Mouse (Mus musculus) brain, embryonic 14.5 days (tissue): Measurements from ENCODE around the gene Mylk. TPM values are rescaled to one million over a fixed set of nuclear protein-coding genes. Genes with fewer than 3 reads are reported as not detected.
A peak's percentile ranks its signal among the peaks of the same experiment; 100 is the strongest.

Experiments used
- DNase-seq: peaks from one replicate; pipeline ENCODE4 v3.0.0-alpha.2; 2011; ENCODE audit warnings: low read depth
- CTCF ChIP-seq: fragments of 200-500 bp; IDR thresholded peaks from 2 replicates; pipeline ENCODE4 v1.5.1; 2012; ENCODE audit warnings: inconsistent platforms, mild to moderate bottlenecking, moderate library complexity, borderline replicate concordance; ENCODE audit not compliant: insufficient read depth, insufficient read length; ENCODE audit errors: extremely low read depth
- POLR2A ChIP-seq: fragments of 200-500 bp; IDR thresholded peaks from 2 replicates; pipeline ENCODE4 v1.6.1; 2012; ENCODE audit warnings: mild to moderate bottlenecking, inconsistent platforms, borderline replicate concordance; ENCODE audit not compliant: poor library complexity, insufficient read depth, insufficient read length, severe bottlenecking; ENCODE audit errors: extremely low read depth
- polyA plus RNA-seq: library from polyadenylated mRNA; depleted of rRNA; stranded (reverse); fragments of >200 nt; gene quantifications from 2 replicates; pipeline ENCODE4 v1.2.3, GENCODE M21; 2012

Mylk gene
- polyA plus RNA-seq, 1 experiment, result 8.9 TPM

GRCm38 (mm10) chr16:34865373-34865772, 120.4 kb downstream of the Mylk start:
- DNase-seq, result no peak
- no peak for TF ChIP-seq POLR2A
- no peak for TF ChIP-seq CTCF

DNA sequence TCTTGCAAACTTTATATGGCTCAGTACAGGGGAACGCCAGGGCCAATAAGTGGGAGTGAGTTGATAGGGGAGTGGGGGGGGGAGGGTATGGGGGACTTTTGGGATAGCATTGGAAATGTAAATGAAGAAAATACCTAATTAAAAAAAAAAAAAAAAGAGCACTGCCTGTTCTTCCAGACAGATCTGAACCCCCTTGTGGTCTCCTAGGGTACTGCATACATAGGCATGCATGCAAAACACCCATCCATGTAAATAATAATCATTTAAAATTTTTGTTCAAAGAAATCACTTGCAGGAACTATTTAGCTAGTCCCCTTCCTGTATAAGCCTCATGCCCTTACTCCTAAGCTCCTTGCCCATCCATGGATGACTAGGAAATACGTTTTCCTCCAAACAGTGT, 122.2 kb downstream of the Mylk start:
- no peak for DNase-seq
- TF ChIP-seq CTCF, result peak; percentile 37; the same call in 1 of the 2 replicates
- no peak for TF ChIP-seq POLR2A

GRCm38 (mm10) chr16:34880031-34880778, 135.2 kb downstream of the Mylk start:
- DNase-seq, result no peak
- TF ChIP-seq POLR2A, result no peak
- TF ChIP-seq CTCF, result no peak

DNA sequence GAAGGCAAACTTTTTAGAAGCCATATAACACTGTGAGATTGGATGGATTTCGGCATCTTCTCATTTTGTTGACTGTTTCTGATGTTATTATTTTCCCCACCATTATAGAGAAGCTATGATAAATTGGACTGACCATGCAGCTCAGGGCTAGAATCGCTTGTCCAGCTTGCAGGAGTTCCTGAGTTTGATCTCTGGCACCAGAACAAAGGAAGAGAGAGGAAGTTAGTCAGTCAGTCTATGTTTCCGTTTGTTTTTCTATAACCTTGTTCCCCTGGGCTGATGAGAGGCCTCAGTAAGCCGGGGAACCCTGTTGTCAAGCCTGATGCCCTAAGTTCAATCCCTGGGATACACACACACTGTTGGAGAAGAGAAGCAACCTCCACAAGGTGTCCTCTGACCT, 135.8 kb downstream of the Mylk start:
- no peak for TF ChIP-seq POLR2A
- no peak for TF ChIP-seq CTCF
- no peak for DNase-seq

GRCm38 (mm10) chr16:34887037-34887436, 142.0 kb downstream of the Mylk start:
- DNase-seq, result no peak
- no peak for TF ChIP-seq POLR2A
- TF ChIP-seq CTCF, result no peak

DNA sequence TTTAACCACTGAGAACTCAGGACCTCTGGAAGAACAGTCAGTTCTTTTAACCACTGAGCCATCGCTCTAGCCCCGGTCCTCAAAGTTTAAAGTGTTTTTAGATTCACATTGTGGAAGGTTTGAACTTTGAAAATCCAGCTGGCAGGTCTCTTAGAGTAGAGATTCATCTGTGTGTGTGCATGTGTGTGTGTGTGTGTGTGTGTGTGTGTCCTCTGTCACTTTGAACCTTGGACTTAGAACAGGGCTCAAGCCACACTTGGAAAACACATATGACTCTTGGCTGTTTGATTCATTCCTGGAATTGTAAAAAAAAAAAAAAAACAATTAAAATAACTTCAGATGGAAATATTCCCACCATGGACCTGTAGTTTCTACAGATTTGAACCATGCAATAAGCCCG, 149.0 kb downstream of the Mylk start:
- TF ChIP-seq CTCF (no peak), POLR2A (no peak)
- DNase-seq, result no peak

- DNase-seq, result no peak
- no peak for TF ChIP-seq POLR2A
- TF ChIP-seq CTCF, result no peak
These were observed 150.9 kb downstream of the Mylk start for GRCm38 (mm10) chr16:34895916-34896315.

DNA sequence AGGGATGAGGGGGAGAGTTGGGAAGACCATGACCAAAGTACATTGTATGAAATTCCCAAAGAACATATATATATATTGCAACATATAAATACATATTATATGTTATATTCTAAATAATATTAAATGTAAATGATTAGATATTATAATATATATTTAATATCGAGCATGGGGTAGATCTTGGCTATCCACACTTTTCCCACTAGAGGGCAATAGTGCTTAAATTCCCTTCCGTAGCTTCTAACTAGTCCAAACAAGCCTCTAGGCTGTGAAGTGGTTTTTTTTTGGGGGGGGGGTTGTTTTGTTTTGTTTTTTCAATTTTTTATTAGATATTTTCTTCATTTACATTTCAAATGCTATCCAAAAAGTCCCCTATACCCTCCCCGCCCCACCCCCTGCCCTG, 152.0 kb downstream of the Mylk start:
- no peak for DNase-seq
- TF ChIP-seq POLR2A, result no peak
- TF ChIP-seq CTCF, result no peak; the same call in 1 of the 2 replicates

DNA sequence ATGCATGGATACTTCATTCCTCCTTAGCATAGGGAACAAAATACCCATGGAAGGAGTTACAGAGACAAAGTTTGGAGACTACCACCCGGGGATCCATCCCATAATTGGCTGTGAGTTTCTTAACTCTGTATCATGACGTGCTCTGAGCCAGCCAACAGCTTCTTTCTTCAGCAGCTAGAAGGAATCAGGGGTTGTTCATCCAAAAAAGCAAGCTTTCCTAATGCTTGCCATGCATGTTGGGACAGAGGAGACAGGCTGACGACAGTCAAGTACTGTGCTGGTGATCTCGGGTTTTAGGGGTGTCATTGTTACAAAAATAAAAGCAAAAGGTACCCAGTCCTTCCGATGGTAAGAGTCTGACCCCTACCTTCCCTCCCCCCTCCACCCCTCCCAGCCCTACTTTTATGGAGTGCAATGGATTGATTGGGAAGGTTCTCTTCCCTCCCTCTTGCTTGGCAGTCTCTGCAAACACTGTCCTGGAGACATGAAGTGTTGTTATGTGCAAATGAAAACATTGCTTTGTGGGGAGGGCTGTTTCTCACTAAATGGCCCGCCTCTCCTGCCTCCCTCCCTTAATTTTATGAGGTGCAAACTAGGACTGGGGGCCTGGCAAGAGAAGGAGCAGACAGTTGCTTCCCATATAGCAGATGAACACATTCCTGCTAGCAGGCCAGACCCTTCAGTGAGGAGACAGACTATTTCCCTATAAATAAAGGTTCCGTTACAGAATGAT, 153.2 kb downstream of the Mylk start:
- peak; percentile 24 for DNase-seq
- TF ChIP-seq POLR2A (no peak), CTCF (no peak)

GRCm38 (mm10) chr16:34899071-34899808, 154.2 kb downstream of the Mylk start:
- DNase-seq, result peak; percentile 77
- no peak for TF ChIP-seq POLR2A
- no peak for TF ChIP-seq CTCF

GRCm38 (mm10) chr16:34899997-34900396, 155.0 kb downstream of the Mylk start:
- TF ChIP-seq POLR2A (no peak), CTCF (no peak)

More at GRCm38 (mm10) chr16:34899997-34900396, 155.0 kb downstream of the Mylk start:
- peak; percentile 40 for DNase-seq
